Mouse (Mus musculus): ENCODE results near the gene Zkscan6.

- TF ChIP-seq CTCF (IDR thresholded peaks at IDR 0.05; ENCODE audit: extremely low read depth, insufficient read depth, low read length) (peak; percentile 96), POLR2A (IDR thresholded peaks at IDR 0.05; ENCODE audit: extremely low read depth, insufficient read depth, low read length) (no peak)
Measured at GRCm38 (mm10) chr11:65820877-65821276, 13.9 kb downstream of the Zkscan6 start.
